Mouse (Mus musculus) thymus, adult 2 months (tissue): ENCODE measurements around the gene Srbd1.

Experiments
- CTCF ChIP-seq: fragments of 200-500 bp; IDR thresholded peaks from 2 replicates; pipeline ENCODE4 v1.5.1; 2012; ENCODE audit warnings: mild to moderate bottlenecking, control low read depth, low read length, moderate library complexity, borderline replicate concordance; ENCODE audit not compliant: control insufficient read depth, poor library complexity, insufficient read depth; ENCODE audit errors: extremely low read depth
- POLR2A ChIP-seq: fragments of 200-500 bp; IDR thresholded peaks from 2 replicates; pipeline ENCODE4 v1.6.1; 2012; ENCODE audit warnings: mild to moderate bottlenecking, low read length, control low read depth, moderate library complexity; ENCODE audit not compliant: control insufficient read depth, poor library complexity, insufficient read depth; ENCODE audit errors: extremely low read depth

GRCm38 (mm10) chr17:86091631-86092030 is 53.3 kb downstream of the Srbd1 start:
- no peak for TF ChIP-seq POLR2A
- TF ChIP-seq CTCF = no peak
